Mouse (Mus musculus) embryonic facial prominence, embryonic 13.5 days (tissue): ENCODE data around the gene Slc17a2. TPM values are rescaled to one million over a fixed set of nuclear protein-coding genes. Genes with fewer than 3 reads are reported as not detected.
"Not testable (repeated sequence)": the region's sequence is repeated elsewhere in the genome, so short reads cannot be mapped to it uniquely, and the experiment has no call there.

Experiments
- ATAC-seq: fragments of 200-750 bp; cut with Nextera tagmentation; 2 replicates; pipeline ENCODE4 v1.8.0; 2017; ENCODE audit warnings: low read depth; ENCODE audit not compliant: insufficient number of reproducible peaks, insufficient read depth, low FRiP score, low TSS enrichment
- H3K27ac ChIP-seq: fragments of 300-500 bp; sonication (generic); 2 replicates; pipeline ENCODE4 v1.5.1; 2015; ENCODE audit warnings: moderate library complexity, mild to moderate bottlenecking, inconsistent platforms
- H3K27me3 ChIP-seq: fragments of 300-500 bp; sonication (generic); 2 replicates; pipeline ENCODE4 v1.6.1; 2015; ENCODE audit warnings: mild to moderate bottlenecking, inconsistent platforms
- H3K36me3 ChIP-seq: fragments of 300-500 bp; sonication (generic); 2 replicates; pipeline ENCODE4 v1.6.1; 2015; ENCODE audit warnings: mild to moderate bottlenecking, inconsistent platforms
- H3K4me1 ChIP-seq: fragments of 300-500 bp; sonication (generic); 2 replicates; pipeline ENCODE4 v1.6.1; 2015; ENCODE audit warnings: inconsistent platforms
- H3K4me2 ChIP-seq: fragments of 300-500 bp; sonication (generic); 2 replicates; pipeline ENCODE4 v1.6.1; 2015; ENCODE audit warnings: moderate library complexity, mild to moderate bottlenecking, inconsistent platforms
- H3K4me3 ChIP-seq: fragments of 300-500 bp; sonication (generic); 2 replicates; pipeline ENCODE4 v1.5.1; 2015; ENCODE audit warnings: mild to moderate bottlenecking, inconsistent platforms
- H3K9ac ChIP-seq: fragments of 300-500 bp; sonication (generic); 2 replicates; pipeline ENCODE4 v1.6.1; 2015; ENCODE audit warnings: mild to moderate bottlenecking, inconsistent platforms
- H3K9me3 ChIP-seq: fragments of 300-500 bp; sonication (generic); 2 replicates; pipeline ENCODE4 v1.6.1; 2016; ENCODE audit warnings: inconsistent platforms
- WGBS: fragments of 180-500 bp; shearing (Covaris S2); methylation state at CpG from one replicate; pipeline ENCODE4 v1.1.7; 2015; ENCODE audit warnings: mixed read lengths; 5-methylcytosine and 5-hydroxymethylcytosine counted together
- polyA plus RNA-seq: library from polyadenylated mRNA; unstranded; fragments of >200 nt; fragmentation: Nextera tagmentation; extraction: Ambion mirVana; gene quantifications from 2 replicates; pipeline ENCODE4 v1.2.1, GENCODE M21; 2015

Gene Slc17a2
- polyA plus RNA-seq = not detected in 2 replicates

DNA sequence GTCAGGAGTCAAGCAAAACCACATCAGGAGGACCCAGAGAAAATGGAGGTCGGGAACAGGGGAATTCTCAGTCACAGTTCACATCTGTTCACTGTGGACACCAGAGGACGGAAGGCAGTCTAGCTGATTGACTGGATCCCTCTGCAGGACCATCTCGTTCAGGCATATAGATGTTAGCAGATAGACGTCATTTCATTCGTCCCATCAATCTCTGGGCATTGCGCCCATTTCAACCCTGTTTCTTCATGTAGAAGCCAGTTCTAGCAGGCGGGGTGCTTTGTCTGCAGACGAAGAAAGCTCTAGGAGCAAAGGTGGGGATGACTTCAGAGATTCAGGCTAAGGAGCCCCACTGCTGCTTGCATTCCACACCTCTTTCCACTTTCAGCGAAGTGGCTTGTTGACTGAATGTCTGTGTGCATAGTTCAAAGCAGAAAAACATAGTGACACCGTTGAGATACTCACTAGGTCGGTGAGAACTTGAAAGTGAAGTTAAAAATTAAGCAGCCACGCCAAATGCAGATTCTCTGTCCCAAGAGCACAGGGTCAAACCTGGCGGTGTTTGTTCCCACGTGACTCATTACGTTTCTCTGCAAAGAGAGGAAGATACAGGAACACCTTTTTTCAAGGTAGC lies at the start of gene Slc17a2:
Gene Slc17a2, plus strand, starts transcription at position 572 of the 631 bp plus-strand sequence.
- no peak for ATAC-seq
- Histone ChIP-seq H3K4me2 (no peak within 1 kb of the TSS), H3K9ac (no peak within 1 kb of the TSS), H3K27me3 (no peaks in the 10 kb centered on the region), H3K4me3 (no peak within 1 kb of the TSS), H3K27ac (no peak within 1 kb of the TSS), H3K4me1 (peaks cover 5% of the 10 kb centered on the region; the same call in 1 of the 2 replicates), H3K36me3 (no peaks in the 10 kb centered on the region), H3K9me3 (no peaks in the 10 kb centered on the region)
- WGBS = 89% methylated on average over 15 of the region's 15 CpGs

- no peak; the same call in 1 of the 2 replicates for ATAC-seq
- peak overlapping the region; percentile 80 for H3K4me2 ChIP-seq
- H3K36me3 ChIP-seq = no peaks in the 10 kb centered on the region
- peak overlapping the region; percentile 94 for H3K27ac ChIP-seq
- peak overlapping the region; percentile 46 for H3K4me3 ChIP-seq
- H3K9ac ChIP-seq = peak overlapping the region; percentile 77
- H3K9me3 ChIP-seq = no peaks in the 10 kb centered on the region
- WGBS = under 1% methylated on average over 16 of the region's 23 CpGs
- H3K4me1 ChIP-seq = peaks cover 17% of the 10 kb centered on the region
- no peaks in the 10 kb centered on the region for H3K27me3 ChIP-seq
These were observed 49.5 kb upstream of the Slc17a2 start for GRCm38 (mm10) chr13:23757211-23757773.

DNA sequence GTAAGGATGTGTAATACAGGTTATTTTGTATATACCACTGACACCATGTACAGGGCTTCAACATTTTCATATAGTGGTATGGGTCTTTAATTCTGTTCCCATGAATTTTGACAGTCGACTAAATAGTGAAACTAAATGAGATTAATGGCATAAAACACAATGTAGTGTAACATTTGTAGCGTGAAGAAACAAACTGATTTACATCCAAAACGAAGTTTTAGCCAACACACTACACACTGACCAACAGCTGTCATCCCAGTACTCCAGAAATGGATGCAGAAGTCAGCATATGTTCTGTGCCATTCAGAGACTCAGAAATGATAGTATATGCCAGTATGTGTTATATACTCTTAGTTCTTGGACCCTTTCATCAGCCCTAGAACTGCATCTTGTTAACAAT lies 48.9 kb upstream of the Slc17a2 start:
- ATAC-seq = no peak
- Histone ChIP-seq H3K27ac (peak overlapping the region; percentile 94), H3K4me2 (peak overlapping the region; percentile 80)

GRCm38 (mm10) chr13:23759251-23759771 lies 47.5 kb upstream of the Slc17a2 start:
- H3K4me1 ChIP-seq = peaks cover 18% of the 10 kb centered on the region
- H3K4me2 ChIP-seq = 0 out of 2 replicates have a peak overlapping the region, but pooled peaks have one; percentile 92
- no peaks in the 10 kb centered on the region for H3K27me3 ChIP-seq
- no peaks in the 10 kb centered on the region for H3K36me3 ChIP-seq
- no peak overlapping the region for H3K27ac ChIP-seq
- WGBS = 79% methylated on average over 3 of the region's 3 CpGs
- no peak overlapping the region for H3K9ac ChIP-seq
- no peak for ATAC-seq
- H3K9me3 ChIP-seq = no peaks in the 10 kb centered on the region
- H3K4me3 ChIP-seq = no peak overlapping the region

More for the DNA sequence above, 48.9 kb upstream of the Slc17a2 start:
- H3K27me3 ChIP-seq = no peaks in the 10 kb centered on the region
- H3K36me3 ChIP-seq = no peaks in the 10 kb centered on the region
- no peak overlapping the region for H3K4me3 ChIP-seq
- peaks cover 14% of the 10 kb centered on the region for H3K4me1 ChIP-seq
- H3K9me3 ChIP-seq = no peaks in the 10 kb centered on the region
- no peak overlapping the region for H3K9ac ChIP-seq
- 54% methylated on average over 3 of the region's 3 CpGs for WGBS

- WGBS = 71% methylated on average over 1 of the region's 1 CpGs
- H3K4me2 ChIP-seq = peak overlapping the region; percentile 92
- no peaks in the 10 kb centered on the region for H3K36me3 ChIP-seq
- peaks cover 21% of the 10 kb centered on the region for H3K4me1 ChIP-seq
- H3K27me3 ChIP-seq = no peaks in the 10 kb centered on the region
- no peaks in the 10 kb centered on the region for H3K9me3 ChIP-seq
- peak overlapping the region; percentile 59 for H3K4me3 ChIP-seq
- peak overlapping the region; percentile 95 for H3K27ac ChIP-seq
- peak overlapping the region; percentile 72 for H3K9ac ChIP-seq
- no peak for ATAC-seq
These were observed 46.9 kb upstream of the Slc17a2 start for GRCm38 (mm10) chr13:23759916-23760239.

DNA sequence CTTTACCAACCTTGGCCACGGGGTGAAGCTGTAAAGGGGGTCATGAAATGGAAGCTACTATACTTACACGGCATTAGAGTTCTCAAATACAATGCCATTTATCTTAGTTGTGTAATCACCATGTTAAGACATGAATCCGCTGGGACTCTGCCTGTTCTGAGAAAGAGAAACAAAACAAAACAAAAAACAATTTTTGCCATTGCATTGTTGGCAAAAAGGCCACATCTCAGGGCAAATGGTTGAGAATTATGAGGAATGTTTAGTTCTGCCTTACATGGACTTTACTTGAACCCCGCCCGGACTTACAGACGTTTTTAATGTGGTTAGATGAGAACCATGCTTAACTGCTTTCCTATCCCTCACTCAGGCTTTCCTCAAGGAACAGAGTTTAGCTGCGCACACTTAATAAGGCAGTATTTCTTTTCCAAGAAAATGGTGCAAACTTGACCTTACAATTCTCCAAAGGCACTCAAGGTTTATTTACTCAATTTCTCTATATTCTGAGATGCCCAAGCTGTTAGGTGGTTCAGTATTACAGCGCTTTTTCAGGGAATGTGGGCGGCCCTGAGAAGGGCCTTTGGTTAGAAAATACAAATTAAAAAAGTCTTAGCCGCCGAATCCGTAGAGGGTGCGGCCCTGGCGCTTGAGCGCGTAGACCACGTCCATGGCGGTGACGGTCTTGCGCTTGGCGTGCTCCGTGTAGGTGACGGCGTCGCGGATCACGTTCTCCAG lies 46.4 kb upstream of the Slc17a2 start:
- Histone ChIP-seq H3K27ac (peak overlapping the region; percentile 95), H3K4me1 (peaks cover 21% of the 10 kb centered on the region), H3K4me2 (peak overlapping the region; percentile 92), H3K27me3 (no peaks in the 10 kb centered on the region), H3K9ac (peak overlapping the region; percentile 72), H3K9me3 (no peaks in the 10 kb centered on the region), H3K4me3 (peak overlapping the region; percentile 59), H3K36me3 (no peaks in the 10 kb centered on the region)
- under 1% methylated on average over 24 of the region's 27 CpGs for WGBS
- ATAC-seq = no peak

DNA sequence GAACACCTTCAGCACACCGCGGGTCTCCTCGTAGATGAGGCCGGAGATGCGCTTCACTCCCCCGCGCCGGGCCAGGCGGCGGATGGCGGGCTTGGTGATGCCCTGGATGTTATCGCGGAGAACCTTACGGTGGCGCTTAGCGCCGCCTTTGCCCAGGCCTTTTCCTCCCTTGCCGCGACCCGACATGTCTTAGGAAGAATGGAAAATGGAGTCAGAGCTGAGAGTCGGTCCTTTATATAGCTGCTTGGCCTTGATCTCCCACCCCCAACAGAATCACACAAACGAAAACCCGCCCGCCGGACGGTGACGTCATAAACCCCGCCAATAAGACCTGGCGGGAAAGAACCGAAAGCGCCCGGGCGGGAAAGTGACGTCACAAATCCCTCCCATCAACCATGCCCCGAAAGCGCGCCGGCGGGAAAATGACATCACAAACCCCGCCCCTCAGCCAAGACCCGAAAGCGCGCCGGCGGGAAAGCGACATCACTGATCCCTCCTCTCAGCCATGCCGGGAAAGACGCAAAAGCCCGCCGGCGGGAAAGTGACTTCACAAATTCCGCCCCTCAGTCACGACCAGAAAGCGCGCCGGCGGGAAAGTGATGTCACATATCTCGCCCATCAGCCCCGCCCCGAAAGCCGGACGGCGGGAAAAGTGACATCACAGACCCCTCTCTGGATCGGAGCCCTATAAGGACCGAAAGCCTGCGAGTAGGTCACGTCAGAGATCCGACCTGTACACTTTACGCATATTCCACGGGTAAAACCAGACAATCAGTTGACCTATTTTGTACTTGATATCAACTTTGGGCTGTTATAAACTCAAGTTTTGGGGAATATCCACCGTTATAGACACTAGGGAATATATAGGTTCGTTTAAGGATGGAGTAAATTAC lies 45.6 kb upstream of the Slc17a2 start, which contains the start of gene Hist1h4a:
Gene Hist1h4a, minus strand, starts transcription at position 259 of the 893 bp plus-strand sequence.
- ATAC-seq = peak; percentile 70
- Histone ChIP-seq H3K9me3 (no peaks in the 10 kb centered on the region), H3K27me3 (no peaks in the 10 kb centered on the region), H3K4me2 (peak within 1 kb of the TSS; percentile 92), H3K36me3 (no peaks in the 10 kb centered on the region), H3K9ac (peak within 1 kb of the TSS; percentile 72), H3K27ac (peak within 1 kb of the TSS; percentile 95), H3K4me1 (peaks cover 21% of the 10 kb centered on the region), H3K4me3 (peak within 1 kb of the TSS; percentile 59)
- WGBS = under 1% methylated on average over 65 of the region's 72 CpGs

DNA sequence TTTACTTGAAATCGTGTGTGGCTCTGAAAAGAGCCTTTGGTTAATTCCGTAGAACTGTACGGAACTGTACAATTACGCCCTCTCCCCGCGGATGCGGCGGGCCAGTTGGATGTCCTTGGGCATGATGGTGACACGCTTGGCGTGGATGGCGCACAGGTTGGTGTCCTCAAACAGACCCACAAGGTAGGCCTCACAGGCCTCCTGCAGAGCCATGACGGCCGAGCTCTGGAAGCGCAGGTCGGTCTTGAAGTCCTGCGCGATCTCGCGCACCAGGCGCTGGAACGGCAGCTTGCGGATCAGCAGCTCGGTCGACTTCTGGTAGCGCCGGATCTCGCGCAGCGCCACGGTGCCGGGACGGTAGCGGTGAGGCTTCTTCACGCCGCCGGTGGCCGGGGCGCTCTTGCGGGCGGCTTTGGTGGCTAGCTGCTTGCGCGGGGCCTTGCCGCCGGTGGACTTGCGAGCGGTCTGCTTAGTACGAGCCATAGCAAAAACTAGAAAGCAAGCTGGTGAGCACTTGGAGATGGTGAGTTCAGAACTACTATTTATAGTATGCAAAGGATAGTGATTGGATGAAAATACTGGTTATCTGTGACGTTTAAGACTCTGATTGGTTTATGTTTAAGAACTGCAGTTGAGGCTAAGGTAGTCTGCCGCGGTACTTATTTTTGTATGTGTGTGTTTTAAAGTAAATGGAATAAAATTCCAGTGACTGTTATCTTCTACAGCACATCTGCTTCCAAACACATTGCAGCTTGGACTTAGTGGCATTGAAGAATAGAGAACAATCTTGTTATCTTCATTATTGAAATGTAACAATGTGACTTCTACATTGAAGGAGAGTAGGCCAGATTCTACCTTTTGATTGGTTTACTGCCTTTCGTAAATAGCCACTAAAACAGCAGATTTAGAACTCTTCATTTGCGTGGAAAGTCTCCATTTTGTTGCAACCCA lies 44.6 kb upstream of the Slc17a2 start, which contains the start of gene Hist1h3a:
Gene Hist1h3a, minus strand, starts transcription at position 516 of the 951 bp plus-strand sequence.
- H3K36me3 ChIP-seq, H3K9me3 ChIP-seq, H3K27me3 ChIP-seq: not testable (repeated sequence)
- Histone ChIP-seq H3K4me1 (peaks cover 21% of the 10 kb centered on the region), H3K9ac (peak within 1 kb of the TSS; percentile 71), H3K4me3 (peak within 1 kb of the TSS; percentile 59), H3K4me2 (peak within 1 kb of the TSS; percentile 92), H3K27ac (peak within 1 kb of the TSS; percentile 95)
- peak; percentile 44 for ATAC-seq
- WGBS = under 1% methylated on average over 32 of the region's 52 CpGs

DNA sequence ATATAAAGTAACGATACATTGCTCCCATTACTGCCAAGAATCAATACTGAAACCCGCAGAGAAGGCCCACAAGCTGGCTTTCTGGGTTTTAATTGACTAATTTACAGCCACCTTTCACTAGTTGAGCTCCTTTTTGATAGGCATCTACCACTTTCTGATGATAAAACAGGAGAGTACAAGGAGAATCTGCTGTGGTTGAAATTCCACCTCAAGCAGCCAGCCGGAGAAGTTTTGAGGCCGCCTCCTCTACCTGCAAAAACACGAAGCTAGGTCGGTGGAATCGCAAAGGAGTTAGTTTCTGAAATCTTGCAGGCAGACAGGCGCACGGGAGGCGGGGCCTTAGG lies 43.6 kb upstream of the Slc17a2 start:
- H3K36me3 ChIP-seq = no peaks in the 10 kb centered on the region
- H3K4me2 ChIP-seq = peak overlapping the region; percentile 92
- peaks cover 17% of the 10 kb centered on the region for H3K4me1 ChIP-seq
- peak overlapping the region; percentile 59 for H3K4me3 ChIP-seq
- no peaks in the 10 kb centered on the region for H3K27me3 ChIP-seq
- WGBS = 1% methylated on average over 10 of the region's 10 CpGs
- H3K9me3 ChIP-seq = no peaks in the 10 kb centered on the region
- ATAC-seq = no peak
- H3K27ac ChIP-seq = peak overlapping the region; percentile 95
- peak overlapping the region; percentile 61 for H3K9ac ChIP-seq

DNA sequence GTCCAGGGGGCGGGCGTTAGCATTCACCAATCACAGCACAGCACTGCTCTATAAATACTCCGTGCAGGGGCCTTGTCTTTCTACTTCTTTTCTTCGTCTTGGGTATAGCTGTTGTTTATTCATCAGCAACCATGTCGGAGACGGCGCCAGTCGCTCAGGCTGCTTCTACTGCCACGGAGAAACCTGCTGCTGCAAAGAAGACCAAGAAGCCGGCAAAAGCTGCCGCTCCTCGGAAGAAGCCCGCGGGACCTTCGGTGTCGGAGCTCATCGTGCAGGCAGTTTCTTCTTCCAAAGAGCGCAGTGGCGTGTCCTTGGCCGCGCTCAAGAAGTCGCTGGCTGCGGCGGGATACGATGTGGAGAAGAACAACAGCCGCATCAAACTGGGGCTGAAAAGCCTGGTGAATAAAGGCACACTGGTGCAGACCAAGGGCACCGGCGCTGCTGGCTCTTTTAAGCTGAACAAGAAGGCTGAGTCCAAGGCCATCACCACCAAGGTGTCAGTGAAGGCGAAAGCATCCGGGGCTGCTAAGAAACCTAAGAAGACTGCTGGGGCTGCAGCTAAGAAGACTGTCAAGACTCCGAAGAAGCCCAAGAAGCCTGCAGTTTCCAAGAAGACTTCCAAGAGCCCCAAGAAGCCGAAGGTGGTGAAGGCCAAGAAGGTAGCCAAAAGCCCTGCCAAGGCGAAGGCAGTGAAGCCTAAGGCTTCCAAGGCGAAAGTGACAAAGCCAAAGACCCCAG lies 43.0 kb upstream of the Slc17a2 start, which contains the start of gene Hist1h1a:
Gene Hist1h1a, plus strand, starts transcription at position 81 of the 738 bp plus-strand sequence.
- Histone ChIP-seq H3K27ac (peak within 1 kb of the TSS; percentile 95), H3K4me1 (peaks cover 17% of the 10 kb centered on the region), H3K9me3 (no peaks in the 10 kb centered on the region), H3K4me3 (peak within 1 kb of the TSS; percentile 59), H3K9ac (peak within 1 kb of the TSS; percentile 84), H3K36me3 (no peaks in the 10 kb centered on the region), H3K4me2 (peak within 1 kb of the TSS; percentile 92), H3K27me3 (no peaks in the 10 kb centered on the region)
- peak; percentile 80 for ATAC-seq
- WGBS = 3% methylated on average over 34 of the region's 34 CpGs
